ENCODE assay signal across 25 mouse cellular contexts in the genomic region with DNA sequence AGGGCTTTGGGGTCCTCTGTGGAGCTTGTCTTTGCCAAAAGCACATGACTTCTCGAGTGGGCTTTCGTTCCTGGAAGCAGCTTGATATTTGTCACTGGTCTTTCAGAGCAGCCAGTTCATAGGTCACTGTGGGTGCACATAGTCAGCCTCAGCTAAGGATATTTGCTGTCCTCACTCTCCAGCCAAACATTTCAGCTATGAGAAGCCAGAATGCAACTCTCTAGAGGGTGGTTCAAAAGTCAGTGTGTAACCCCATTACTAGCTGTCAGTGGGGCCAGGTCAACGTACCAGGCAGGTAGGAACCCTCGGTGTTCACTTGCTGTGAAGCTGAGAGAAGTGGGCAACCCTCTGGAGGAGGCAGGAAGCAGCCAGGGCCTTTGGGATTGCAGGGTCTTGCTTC.
A peak's percentile ranks its signal among the peaks of the same experiment; 100 is the strongest.
DNase-seq lines count a peak whose midpoint lies in the region; ATAC-seq and TF ChIP-seq lines count a peak whose summit lies in the region.
"Had no signal": no experiment of that assay in that cellular context is flagged by ENCODE, and none has a peak within 500 bp of the region (broad histone marks: within the 10 kb centered on the region; RNA-seq: fewer than 3 reads in every experiment).

No protein-coding gene starts in this region.

- no peaks in the 10 kb centered on the region for H3K79me2 ChIP-seq in liver, adult 2 months (ENCODE audit: control insufficient read depth, insufficient read depth, low read length)

- no peak for DNase-seq in heart, embryonic 10.5 days (ENCODE audit: low spot score)
- DNase-seq in heart, adult 11 months: no peak
- DNase-seq in liver, adult 2 months (ENCODE audit: extremely low read depth, low read depth, low spot score): peak; percentile 91
- no peak for DNase-seq in liver
- DNase-seq in midbrain, embryonic 11.5 days (ENCODE audit: low spot score, missing footprints): peak; percentile 47
- DNase-seq in midbrain, embryonic 14.5 days: no peak
- peak; percentile 27 for DNase-seq in yolk sac, embryonic 10.5 days (ENCODE audit: low spot score)
- DNase-seq: adrenal gland, postnatal 14 days; cerebellum, adult 9-10 months; gastrocnemius, postnatal 10 days; heart, adult 2 months; kidney, adult 18-20 months; kidney, postnatal 14 days; right cerebral cortex, postnatal 14 days; spleen, adult 18-20 months; thymus, adult 18-20 months; thymus, postnatal 36 days had no signal

- no peaks in the 10 kb centered on the region for H3K36me3 ChIP-seq in heart, embryonic 10.5 days
- no peaks in the 10 kb centered on the region for H3K36me3 ChIP-seq in liver, adult 2 months (ENCODE audit: control insufficient read depth, insufficient read depth, low read length)
- H3K36me3 ChIP-seq in midbrain, embryonic 11.5 days (ENCODE audit: control insufficient read depth, insufficient read depth, low read length): no peaks in the 10 kb centered on the region
- H3K36me3 ChIP-seq in midbrain, embryonic 14.5 days (ENCODE audit: control insufficient read depth, insufficient read depth, low read length): no peaks in the 10 kb centered on the region
- H3K36me3 ChIP-seq in neural tube, embryonic 15.5 days: no peaks in the 10 kb centered on the region
- H3K36me3 ChIP-seq: embryonic facial prominence, embryonic 15.5 days; forebrain, embryonic 15.5 days; hindbrain, embryonic 10.5 days; limb, embryonic 12.5 days; midbrain, embryonic 12.5 days had no signal

- peak overlapping the region; percentile 70 for H3K27ac ChIP-seq in heart, embryonic 10.5 days
- H3K27ac ChIP-seq in liver, adult 2 months (replicated peaks; ENCODE audit: insufficient read depth, low read depth, low read length): peak overlapping the region; percentile 28; the same call in 1 of the 2 replicates
- no peak overlapping the region for H3K27ac ChIP-seq in midbrain, embryonic 11.5 days (ENCODE audit: low read depth, low read length)
- no peak overlapping the region for H3K27ac ChIP-seq in midbrain, embryonic 14.5 days (replicated peaks; ENCODE audit: low read depth, low read length)
- no peak overlapping the region for H3K27ac ChIP-seq in neural tube, embryonic 15.5 days (replicated peaks)
- H3K27ac ChIP-seq: forebrain, embryonic 15.5 days; heart, adult 2 months; hindbrain, postnatal 0 days; layer of hippocampus, adult 2 months; midbrain, embryonic 12.5 days had no signal

- no peak for TF ChIP-seq POLR2A in liver, adult 2 months (IDR thresholded peaks at IDR 0.05; ENCODE audit: extremely low read depth, insufficient read depth, low read length)

- no peaks in the 10 kb centered on the region for H3K27me3 ChIP-seq in heart, embryonic 10.5 days (ENCODE audit: insufficient read depth, poor library complexity, severe bottlenecking)
- no peaks in the 10 kb centered on the region for H3K27me3 ChIP-seq in liver, adult 2 months (ENCODE audit: control insufficient read depth, insufficient read depth, low read length)
- no peaks in the 10 kb centered on the region; the same call in 1 of the 2 replicates for H3K27me3 ChIP-seq in midbrain, embryonic 11.5 days (ENCODE audit: control insufficient read depth, insufficient read depth, low read length)
- H3K27me3 ChIP-seq in midbrain, embryonic 14.5 days (ENCODE audit: control insufficient read depth, insufficient read depth, low read length): no peaks in the 10 kb centered on the region
- H3K27me3 ChIP-seq in neural tube, embryonic 15.5 days (replicated peaks): no peaks in the 10 kb centered on the region
- H3K27me3 ChIP-seq: embryonic facial prominence, embryonic 15.5 days; forebrain, embryonic 15.5 days; limb, embryonic 12.5 days had no signal

- no peak overlapping the region for H3K4me2 ChIP-seq in midbrain, embryonic 11.5 days
- no peak overlapping the region for H3K4me2 ChIP-seq in midbrain, embryonic 14.5 days (ENCODE audit: low read length)
- no peak overlapping the region for H3K4me2 ChIP-seq in neural tube, embryonic 15.5 days
- H3K4me2 ChIP-seq: embryonic facial prominence, embryonic 15.5 days; forebrain, embryonic 15.5 days; limb, embryonic 12.5 days; midbrain, embryonic 12.5 days had no signal

- H3K4me3 ChIP-seq in heart, embryonic 10.5 days: no peak overlapping the region
- no peak overlapping the region for H3K4me3 ChIP-seq in liver, adult 2 months (ENCODE audit: insufficient read depth, low read depth, low read length)
- H3K4me3 ChIP-seq in midbrain, embryonic 11.5 days (ENCODE audit: low read depth, low read length): no peak overlapping the region
- H3K4me3 ChIP-seq in midbrain, embryonic 14.5 days (replicated peaks; ENCODE audit: low read depth, low read length): no peak overlapping the region
- H3K4me3 ChIP-seq in neural tube, embryonic 15.5 days (replicated peaks): no peak overlapping the region
- H3K4me3 ChIP-seq: embryonic facial prominence, embryonic 15.5 days; forebrain, embryonic 15.5 days; heart, adult 2 months; hindbrain, embryonic 10.5 days; layer of hippocampus, adult 2 months; limb, embryonic 12.5 days; midbrain, embryonic 12.5 days had no signal

- no peak overlapping the region for H3K9ac ChIP-seq in liver, adult 2 months (ENCODE audit: low read depth, low read length)
- H3K9ac ChIP-seq in midbrain, embryonic 11.5 days (ENCODE audit: low read length): no peak overlapping the region
- no peak overlapping the region for H3K9ac ChIP-seq in midbrain, embryonic 14.5 days (replicated peaks; ENCODE audit: low read length)
- H3K9ac ChIP-seq in neural tube, embryonic 15.5 days (replicated peaks): no peak overlapping the region
- H3K9ac ChIP-seq: embryonic facial prominence, embryonic 15.5 days; forebrain, embryonic 15.5 days; limb, embryonic 12.5 days; midbrain, embryonic 12.5 days had no signal

- WGBS in heart, embryonic 10.5 days: 77% methylated on average over 4 of the region's 4 CpGs
- 25% methylated on average over 4 of the region's 4 CpGs for WGBS in liver, adult 2 months
- WGBS in midbrain, embryonic 11.5 days: 90% methylated on average over 4 of the region's 4 CpGs
- 94% methylated on average over 4 of the region's 4 CpGs for WGBS in midbrain, embryonic 14.5 days
- WGBS in neural tube, embryonic 15.5 days: 84% methylated on average over 4 of the region's 4 CpGs

- H3K9me3 ChIP-seq in heart, embryonic 10.5 days: no peaks in the 10 kb centered on the region
- H3K9me3 ChIP-seq in midbrain, embryonic 11.5 days (ENCODE audit: control insufficient read depth, low read length): no peaks in the 10 kb centered on the region
- no peaks in the 10 kb centered on the region for H3K9me3 ChIP-seq in midbrain, embryonic 14.5 days (ENCODE audit: control insufficient read depth, low read length)
- no peaks in the 10 kb centered on the region for H3K9me3 ChIP-seq in neural tube, embryonic 15.5 days (replicated peaks)
- H3K9me3 ChIP-seq: embryonic facial prominence, embryonic 15.5 days; forebrain, embryonic 15.5 days; hindbrain, embryonic 10.5 days; limb, embryonic 12.5 days; midbrain, embryonic 12.5 days had no signal

- TF ChIP-seq CTCF in liver, adult 2 months (IDR thresholded peaks at IDR 0.05; ENCODE audit: low read depth, low read length): no peak

- peaks cover 65% of the 10 kb centered on the region for H3K4me1 ChIP-seq in heart, embryonic 10.5 days
- H3K4me1 ChIP-seq in liver, adult 2 months (ENCODE audit: control insufficient read depth, insufficient read depth, low read length): peaks cover 40% of the 10 kb centered on the region
- H3K4me1 ChIP-seq in midbrain, embryonic 11.5 days (ENCODE audit: control insufficient read depth, insufficient read depth, low read length): peaks cover 11% of the 10 kb centered on the region
- H3K4me1 ChIP-seq in midbrain, embryonic 14.5 days (ENCODE audit: control insufficient read depth, insufficient read depth, low read length): peaks cover 16% of the 10 kb centered on the region; the same call in 1 of the 2 replicates
- peaks cover 38% of the 10 kb centered on the region for H3K4me1 ChIP-seq in neural tube, embryonic 15.5 days

- ATAC-seq in midbrain, embryonic 11.5 days (ENCODE audit: low FRiP score): no peak
- no peak for ATAC-seq in midbrain, embryonic 14.5 days (ENCODE audit: low FRiP score, low TSS enrichment)
- no peak for ATAC-seq in neural tube, embryonic 15.5 days (ENCODE audit: low FRiP score)
- ATAC-seq: forebrain, embryonic 15.5 days; hindbrain, postnatal 0 days had no signal

Comparison
In these comparisons a context has a peak if more than half of its experiments do, and no peak if none do; other contexts are left out.
1. DNase-seq: peak in liver, adult 2 months (single experiment), midbrain, embryonic 11.5 days (single experiment) and yolk sac, embryonic 10.5 days (single experiment); none in heart, embryonic 10.5 days (single experiment), heart, adult 11 months (single experiment), liver (single experiment) and midbrain, embryonic 14.5 days (single experiment).
2. H3K27ac ChIP-seq: peak in heart, embryonic 10.5 days (single experiment) and liver, adult 2 months (single experiment); none in midbrain, embryonic 11.5 days (single experiment), midbrain, embryonic 14.5 days (single experiment) and neural tube, embryonic 15.5 days (single experiment).